Mouse (Mus musculus) E14TG2a.4 (cell line): Measurements from ENCODE around the gene Cited4.

Experiments used
- CTCF ChIP-seq: conservative IDR thresholded peaks from 2 replicates; pipeline ENCODE4 v1.5.1; 2014; ENCODE audit warnings: low read length
- NANOG ChIP-seq: IDR thresholded peaks from 2 replicates; pipeline ENCODE4 v1.6.1; 2014; ENCODE audit warnings: borderline replicate concordance, low read length, mixed read lengths
- POU5F1 ChIP-seq: IDR thresholded peaks from 2 replicates; pipeline ENCODE4 v1.6.1; 2014; ENCODE audit warnings: low read length, borderline replicate concordance

DNA sequence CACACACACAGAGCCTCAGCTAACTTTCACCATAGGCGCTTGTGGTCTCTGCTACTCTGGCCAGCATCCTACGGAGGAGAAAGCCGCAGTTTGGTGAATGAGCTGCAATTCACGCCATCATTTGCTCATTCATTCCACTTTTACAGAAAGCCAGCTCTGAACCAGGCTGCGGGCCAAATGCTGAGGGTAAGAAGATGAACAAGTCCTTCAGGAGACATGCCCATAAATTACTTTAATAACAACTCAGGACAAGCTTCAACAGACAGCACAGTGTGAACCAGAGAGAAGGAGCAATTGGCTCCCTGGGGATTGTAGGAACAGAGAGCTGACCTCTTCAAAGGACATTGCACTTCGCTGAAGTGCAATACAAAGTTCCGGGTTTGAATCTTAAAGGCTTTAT is 590 bp upstream of the Cited4 start:
- TF ChIP-seq CTCF (no peak), POU5F1 (no peak), NANOG (no peak)
